Mouse (Mus musculus) embryo, embryonic 11 days (tissue): ENCODE results near the gene Col11a2.

Experiments
- DNase-seq: peaks from one replicate; pipeline ENCODE4 v3.0.0-alpha.2; 2015

The Col11a2 gene

DNA sequence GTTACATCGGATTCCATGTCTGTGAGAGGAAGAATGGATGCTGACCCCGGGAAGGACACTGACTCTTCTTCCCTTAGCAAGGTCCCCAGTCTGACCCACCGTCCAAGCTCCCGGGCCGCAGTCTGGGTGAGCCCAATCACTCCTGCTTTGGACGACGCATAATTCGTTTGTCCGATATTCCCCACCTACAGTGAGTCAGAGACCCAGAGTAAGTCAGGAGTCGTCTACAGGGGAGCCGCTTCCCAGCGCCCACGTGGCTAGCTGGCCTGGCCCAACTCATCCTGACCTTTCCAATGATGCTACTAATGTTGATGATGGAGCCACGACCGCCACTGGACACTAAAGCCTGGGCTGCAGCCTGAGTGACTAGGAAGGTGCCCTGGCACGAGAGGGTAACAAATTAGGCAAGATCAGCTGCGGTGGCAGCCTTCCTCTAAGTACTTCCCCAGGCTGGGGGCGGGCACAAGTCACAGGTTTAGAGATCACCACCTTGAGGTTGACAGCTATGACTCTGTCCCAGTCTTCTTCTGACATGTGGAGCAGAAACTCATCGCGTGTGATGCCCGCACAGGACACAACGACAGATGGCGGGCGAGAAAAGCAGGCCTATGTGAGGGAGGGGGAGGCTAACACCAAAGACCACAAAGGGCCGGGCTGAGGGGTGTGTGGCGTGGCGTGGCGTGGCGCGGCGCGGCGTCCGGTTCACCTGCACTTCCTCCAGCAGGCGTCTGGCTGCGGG is 12.2 kb upstream of the Col11a2 start:
- DNase-seq: no peak

DNA sequence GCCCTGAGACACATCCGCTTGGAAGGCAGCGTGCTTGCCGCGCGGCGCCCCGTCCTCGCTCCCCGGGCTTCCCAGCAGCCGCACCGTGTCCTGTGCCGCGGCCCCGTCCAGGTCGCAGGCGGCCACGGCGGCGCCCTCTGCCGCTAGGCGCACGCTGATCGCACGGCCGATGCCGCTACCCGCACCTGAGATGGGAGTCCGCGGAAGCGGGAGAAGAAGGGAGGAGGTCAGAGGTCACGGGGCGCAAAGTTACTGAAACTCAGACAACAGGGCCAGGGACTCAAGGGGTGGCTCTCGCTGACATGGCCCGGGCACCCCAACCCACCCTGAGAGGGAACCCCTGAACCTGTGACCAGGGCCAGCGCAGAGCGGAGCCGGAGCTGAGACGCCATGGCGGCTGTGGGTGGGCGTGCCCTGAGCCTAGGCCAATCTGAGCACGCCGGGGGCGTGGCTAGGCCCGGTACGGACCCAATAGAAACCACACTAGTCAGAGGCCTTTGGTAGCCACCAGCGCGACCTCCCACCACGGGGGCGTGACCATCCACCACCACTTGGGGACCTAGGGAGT is 11.5 kb upstream of the Col11a2 start, which contains the start of gene H2-Ke6:
Gene H2-Ke6 (minus strand): TSS at position 405 of the 568 bp plus-strand sequence.
- peak; percentile 97 for DNase-seq

DNA sequence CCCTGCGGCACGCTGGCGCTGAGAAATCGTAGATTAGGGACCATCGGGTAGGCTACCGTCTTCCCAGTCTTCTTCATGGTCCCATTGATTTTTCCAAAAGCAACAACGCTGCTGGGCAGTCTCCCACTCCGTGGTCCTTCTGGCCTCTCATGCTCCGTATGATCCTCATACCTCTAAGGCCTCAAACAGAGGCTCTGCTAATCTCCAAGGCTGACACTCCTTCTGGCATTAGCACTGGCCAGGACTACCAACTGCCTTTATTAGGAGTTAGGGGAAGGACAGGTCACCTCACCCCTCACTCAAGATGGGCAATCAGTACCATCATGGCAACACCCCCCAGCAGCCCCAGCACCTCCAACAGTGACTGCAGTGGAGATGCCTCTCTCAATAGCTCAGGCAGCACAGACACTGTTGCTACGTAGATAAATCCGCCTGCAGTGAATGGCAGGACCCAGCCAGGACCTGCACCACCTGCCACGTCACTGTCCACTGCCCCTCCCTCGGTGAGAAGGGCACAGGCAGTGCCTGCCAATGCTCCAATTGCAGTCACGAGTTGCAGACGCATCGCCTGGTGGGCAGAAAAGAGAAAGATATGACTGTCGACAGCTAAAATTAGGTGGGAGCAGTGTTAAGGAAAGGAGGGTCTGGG is 10.6 kb upstream of the Col11a2 start:
- DNase-seq: no peak

DNA sequence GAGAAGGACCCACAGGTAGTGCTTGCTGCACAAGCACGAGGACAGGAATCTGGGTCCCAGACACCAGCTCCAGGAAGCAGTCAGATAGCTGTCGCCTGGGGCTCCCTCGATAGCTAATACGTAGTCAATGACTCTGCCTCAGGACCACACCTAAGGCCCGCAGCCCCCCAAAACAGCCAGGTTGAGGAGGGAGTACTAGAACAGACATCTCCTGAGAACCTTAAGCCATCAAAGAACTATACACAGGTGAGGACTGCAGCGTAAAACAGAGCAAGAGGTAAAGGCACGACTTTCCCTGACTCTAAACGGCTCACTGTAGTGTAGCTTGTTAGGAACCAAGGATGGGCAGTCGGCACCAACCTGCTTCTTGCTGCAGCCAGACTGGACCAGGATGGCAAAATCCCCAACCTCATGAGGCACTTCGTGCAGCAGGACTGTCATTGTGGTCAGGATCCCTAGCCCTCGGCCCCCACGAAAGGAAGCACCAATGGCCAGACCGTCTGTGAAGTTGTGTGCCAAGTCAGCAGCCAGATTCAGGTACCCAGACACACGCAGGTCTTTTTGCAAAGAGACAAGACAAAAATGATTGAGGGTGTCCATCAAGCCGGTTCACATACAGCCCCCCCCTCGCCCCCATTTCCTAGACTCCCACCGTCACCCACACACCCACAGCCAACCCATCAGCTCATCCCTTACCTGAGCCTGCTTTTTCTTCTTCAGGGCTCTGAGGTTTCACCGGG is 9.9 kb upstream of the Col11a2 start:
- no peak for DNase-seq

DNA sequence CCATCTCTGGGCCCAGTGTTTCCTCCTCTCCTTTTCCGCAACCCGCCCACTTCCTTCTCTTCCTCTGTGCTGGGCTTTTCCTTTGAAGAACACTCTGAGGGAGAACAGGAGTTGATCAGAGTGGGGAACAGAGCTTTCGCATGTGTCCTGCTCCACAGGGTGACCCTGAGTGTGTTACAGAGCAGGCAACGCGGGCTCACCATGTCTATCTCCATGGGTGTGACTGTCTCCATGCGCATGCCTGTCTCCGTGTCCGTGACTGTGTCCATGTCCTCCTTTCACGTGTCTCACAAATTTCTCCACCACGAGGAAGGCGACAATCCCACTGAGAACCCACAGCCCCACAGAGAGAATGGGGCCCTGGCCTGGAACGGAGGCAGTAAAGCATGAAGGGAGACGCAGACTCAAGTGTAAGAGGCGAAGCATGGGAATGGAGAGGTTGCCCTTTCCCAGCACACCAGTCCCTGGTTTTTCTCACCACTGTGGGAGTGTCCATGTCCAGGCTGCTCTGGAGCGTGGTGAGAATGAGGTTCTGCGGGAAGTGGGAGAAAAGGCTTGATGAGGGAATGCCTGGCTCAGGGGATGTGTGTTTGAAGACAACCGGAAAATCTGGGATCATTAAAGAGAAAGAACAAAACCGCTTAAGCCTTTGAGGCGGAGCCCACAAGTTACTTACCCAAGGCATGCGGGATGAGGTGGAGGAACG is 9.2 kb upstream of the Col11a2 start:
- DNase-seq: no peak

DNA sequence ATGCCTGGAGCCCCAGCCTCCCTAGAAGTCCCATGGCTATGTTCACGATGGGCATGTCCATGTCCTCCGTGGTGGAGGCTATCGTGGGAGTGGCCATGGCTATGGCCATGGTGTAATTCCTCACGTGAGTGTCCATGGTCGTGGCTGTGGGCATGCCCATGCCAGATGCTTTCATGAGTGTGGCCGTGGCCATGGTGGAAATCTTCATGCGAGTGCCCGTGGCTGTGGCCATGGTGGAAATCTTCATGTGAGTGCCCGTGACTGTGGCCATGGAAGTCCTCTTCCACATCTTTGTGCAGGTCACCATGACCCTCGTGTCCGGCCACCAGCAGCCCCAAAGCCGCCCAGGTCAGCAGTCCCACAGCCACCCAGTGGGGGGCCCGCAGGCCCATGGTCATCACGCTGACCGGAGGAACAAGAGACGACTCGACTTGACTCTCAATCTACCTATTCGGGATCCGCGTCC is 8.3 kb upstream of the Col11a2 start:
- no peak for DNase-seq

DNA sequence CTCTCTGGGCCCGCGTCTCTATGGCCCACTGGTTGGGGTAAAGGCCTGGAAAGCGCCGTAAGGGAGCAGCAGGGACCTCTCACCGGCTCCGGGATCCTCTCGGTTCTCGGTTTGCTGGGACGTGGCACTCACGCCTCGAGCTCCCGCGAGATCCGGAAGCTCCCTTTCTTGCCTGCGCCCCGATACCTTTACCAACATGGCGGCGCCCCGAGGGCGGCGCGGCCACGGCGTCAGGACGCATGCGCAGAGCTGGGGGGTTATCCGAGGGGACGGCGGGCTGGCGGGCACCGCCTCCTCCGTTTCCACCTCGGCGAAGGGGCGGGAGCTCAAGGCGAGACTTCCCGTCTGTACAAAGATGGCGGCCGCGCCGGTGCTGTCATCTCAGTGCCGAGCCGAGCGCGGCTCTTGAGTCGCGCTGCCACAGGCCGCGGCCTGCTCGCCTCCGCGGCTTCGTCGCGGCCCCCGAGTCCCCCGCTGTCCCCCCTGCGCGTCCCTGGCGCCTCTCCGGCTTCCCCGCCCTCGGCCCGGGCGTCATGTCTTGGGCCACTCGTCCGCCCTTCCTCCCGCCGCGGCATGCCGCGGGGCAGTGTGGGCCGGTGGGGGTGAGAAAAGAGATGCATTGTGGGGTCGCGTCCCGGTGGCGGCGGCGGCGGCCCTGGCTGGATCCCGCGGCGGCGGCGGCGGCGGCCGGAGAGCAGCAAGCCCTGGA is 7.6 kb upstream of the Col11a2 start, which contains the start of the genes Slc39a7 and Rxrb:
Gene Slc39a7 (minus strand): TSS at position 218 of the 709 bp plus-strand sequence.
Gene Rxrb (plus strand): TSS at position 348 of the 709 bp plus-strand sequence.
- DNase-seq: peak; percentile 99

DNA sequence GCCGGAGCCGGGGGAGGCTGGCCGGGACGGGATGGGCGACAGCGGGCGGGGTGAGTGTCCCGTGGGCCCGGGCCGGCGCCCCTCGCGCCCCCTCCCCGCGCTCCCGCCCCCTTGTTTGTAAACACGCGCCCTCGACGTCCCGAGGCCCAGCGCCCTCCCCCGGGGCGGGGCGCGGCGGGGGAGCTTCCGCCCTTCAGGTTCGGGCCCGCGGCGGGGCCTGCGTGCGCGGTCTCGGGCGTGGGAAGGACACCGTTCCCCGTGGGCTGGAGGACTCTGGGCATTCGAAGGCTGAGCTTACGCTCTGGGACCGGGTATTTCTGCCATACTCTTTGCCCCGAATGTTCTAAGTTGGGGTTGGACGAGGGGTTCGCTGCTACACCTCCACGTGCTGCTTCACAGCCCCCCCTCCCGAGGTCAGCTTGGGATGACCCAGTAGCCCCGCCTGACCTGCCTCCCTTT is 7.0 kb upstream of the Col11a2 start:
- DNase-seq: peak; percentile 72

DNA sequence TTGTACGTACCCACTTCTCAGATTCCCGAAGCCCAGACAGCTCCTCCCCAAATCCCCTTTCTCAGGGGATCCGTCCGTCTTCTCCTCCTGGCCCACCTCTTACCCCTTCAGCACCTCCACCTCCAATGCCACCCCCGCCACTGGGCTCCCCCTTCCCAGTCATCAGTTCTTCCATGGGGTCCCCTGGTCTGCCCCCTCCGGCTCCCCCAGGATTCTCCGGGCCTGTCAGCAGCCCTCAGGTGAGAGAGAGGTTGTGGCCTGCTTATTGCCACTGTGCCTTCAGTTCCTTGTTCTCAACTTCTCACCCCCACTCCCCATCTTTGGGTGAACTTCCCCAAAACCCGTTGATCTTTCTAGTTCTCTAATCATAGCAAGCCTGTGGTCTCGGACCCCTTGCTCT is 6.4 kb upstream of the Col11a2 start:
- DNase-seq: no peak

DNA sequence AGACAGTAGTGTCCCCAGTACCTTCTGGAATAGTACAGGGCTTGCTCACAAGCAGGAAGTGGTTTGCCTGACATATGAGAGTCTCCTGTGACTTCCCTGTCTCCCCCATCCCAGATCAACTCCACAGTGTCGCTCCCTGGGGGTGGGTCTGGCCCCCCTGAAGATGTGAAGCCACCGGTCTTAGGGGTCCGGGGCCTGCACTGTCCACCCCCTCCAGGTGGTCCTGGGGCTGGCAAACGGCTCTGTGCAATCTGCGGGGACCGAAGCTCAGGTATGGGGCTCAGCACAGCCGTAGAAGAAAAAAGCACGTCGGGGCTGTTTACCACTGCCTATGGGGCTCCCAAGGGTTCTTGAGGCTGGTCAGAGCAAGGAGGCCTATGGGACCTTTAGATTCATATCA is 5.8 kb upstream of the Col11a2 start:
- DNase-seq: no peak

DNA sequence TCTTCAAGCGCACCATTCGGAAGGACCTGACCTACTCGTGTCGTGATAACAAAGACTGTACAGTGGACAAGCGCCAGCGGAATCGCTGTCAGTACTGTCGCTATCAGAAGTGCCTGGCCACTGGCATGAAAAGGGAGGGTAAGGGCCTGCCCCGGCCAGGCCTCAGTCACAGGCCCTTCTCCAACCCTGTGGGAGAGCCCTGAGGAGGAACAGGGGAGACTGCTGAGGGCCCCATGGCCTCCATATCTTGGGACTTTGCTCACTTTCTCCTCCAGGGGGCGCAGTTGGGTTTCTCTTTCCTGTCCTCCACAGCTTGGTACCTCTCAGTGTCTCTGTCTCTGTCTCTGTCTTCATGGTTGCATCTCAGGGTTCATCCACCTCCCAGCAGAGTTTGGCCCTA is 5.2 kb upstream of the Col11a2 start:
- peak; percentile 63 for DNase-seq

DNA sequence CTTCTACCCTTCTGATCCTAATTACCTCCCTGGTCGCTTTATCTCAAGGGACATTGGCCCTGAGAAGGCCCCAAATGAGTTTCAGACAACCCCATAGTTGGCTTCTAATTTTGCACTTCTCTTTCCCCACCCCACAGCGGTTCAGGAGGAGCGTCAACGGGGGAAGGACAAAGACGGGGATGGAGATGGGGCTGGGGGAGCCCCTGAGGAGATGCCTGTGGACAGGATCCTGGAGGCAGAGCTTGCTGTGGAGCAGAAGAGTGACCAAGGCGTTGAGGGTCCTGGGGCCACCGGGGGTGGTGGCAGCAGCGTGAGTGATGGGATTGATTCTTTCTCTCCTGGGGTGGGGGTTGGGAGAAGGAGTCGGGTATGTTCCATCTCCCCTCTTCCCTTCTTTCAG is 3.7 kb upstream of the Col11a2 start:
- DNase-seq: no peak

DNA sequence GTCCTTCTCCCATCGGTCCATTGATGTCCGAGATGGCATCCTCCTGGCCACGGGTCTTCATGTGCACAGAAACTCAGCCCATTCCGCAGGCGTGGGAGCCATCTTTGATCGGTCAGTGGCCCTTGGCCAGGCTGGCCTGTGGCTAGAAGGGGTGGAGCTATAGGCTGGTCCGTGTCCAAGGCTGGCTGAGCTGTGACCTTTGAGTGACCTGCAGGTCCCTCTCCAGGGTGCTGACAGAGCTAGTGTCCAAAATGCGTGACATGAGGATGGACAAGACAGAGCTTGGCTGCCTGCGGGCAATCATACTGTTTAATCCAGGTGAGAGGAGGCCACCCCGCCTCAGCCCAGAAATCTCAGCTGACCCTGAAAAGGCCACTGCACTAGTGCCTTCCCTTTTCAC is 2.6 kb upstream of the Col11a2 start:
- DNase-seq: no peak

DNA sequence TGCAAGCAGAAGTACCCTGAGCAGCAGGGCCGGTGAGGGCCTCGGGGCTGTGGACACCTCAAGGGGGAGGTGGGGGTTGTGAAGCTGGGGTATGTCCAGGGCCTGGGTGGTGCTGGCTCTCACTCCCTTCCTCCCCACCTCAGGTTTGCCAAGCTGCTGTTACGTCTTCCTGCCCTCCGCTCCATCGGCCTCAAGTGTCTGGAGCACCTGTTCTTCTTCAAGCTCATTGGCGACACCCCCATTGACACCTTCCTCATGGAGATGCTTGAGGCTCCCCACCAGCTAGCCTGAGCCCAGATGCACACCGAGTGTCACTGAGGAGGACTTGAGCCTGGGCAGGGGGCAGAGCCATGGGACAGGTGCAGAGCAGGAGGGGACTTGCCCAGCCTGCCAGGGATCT is 2.0 kb upstream of the Col11a2 start:
- DNase-seq: no peak

DNA sequence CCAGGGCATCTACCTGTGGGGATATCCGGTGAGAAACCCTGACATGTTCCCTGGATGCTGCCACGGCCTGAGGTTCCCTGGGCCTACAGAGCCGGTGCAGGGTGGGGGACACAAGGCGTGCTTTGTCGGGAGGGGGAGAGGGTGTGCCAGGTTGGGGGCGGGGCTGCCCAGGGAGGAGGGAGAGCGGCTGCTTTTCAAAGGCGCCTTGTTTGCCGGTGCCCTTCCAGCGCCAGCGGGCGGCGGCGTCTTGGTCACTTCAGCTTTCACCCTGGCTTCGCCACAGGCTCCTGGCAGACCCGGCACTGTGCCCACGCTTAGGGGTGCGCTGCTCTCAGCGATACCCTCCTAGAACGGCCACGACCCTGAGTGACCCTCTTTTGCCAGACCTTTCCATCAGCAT is 797 bp upstream of the Col11a2 start:
- DNase-seq: peak; percentile 36

DNA sequence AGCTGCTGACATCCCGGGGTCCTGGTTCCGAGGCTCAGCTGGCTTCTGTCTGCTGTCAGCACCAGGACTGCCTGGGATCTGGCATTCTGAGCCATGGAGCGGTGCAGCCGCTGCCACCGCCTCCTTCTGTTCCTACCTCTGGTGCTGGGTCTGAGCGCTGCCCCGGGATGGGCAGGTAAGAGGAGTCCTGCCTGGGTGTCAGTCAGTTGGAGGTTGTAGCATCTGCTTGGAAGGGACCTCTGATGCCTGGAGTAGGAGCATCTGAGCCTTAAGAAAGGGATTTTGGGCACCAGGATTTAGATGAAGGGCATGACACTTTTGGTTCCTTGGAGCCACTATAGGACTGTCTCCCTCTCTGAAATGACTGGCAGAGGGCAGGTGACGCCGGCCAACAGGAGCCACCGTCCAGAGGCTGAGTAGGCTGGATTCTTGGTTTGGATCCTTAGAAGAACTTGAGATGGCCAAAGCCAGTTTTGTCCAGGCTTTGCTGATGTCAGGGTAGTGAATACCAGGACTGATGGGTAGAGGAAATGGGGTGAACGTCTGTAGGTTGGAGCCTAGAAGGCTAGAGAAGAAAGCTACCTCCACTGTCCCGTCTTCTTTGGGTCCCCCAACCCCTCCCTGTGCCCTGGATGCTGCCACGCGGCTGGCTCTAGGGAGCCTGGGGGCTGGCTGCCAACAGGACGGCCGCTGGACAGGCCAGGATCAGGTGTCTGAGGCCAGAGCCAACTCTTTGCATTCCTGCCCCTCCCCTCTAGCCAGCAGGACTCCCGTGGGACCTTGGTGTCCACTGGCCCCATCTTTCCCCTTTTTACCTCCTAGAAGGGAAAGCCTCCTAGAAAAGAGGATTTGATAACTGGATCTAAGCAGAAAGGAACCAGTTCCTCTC is 569 bp downstream of the Col11a2 start:
- DNase-seq: peak; percentile 46

DNA sequence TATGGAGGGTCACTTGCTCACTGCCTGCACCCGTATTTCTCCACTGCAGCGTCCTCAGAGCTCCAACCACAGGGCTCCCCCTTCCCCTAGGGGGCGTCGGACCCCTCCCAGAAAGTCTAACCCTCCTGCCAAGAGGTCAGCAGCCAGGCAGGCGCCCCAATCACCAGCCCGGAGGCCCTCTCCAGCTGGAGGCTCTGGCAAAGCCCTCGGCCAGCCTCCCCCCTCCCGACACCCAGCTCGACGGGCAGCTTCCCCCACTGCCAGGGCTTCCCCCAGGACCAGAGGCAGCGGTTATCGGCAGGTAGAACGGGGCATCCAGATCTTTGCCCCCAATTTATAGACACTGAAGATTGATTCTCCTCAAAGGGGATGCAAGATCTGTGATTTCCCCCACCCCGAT is 6.7 kb downstream of the Col11a2 start:
- no peak for DNase-seq

DNA sequence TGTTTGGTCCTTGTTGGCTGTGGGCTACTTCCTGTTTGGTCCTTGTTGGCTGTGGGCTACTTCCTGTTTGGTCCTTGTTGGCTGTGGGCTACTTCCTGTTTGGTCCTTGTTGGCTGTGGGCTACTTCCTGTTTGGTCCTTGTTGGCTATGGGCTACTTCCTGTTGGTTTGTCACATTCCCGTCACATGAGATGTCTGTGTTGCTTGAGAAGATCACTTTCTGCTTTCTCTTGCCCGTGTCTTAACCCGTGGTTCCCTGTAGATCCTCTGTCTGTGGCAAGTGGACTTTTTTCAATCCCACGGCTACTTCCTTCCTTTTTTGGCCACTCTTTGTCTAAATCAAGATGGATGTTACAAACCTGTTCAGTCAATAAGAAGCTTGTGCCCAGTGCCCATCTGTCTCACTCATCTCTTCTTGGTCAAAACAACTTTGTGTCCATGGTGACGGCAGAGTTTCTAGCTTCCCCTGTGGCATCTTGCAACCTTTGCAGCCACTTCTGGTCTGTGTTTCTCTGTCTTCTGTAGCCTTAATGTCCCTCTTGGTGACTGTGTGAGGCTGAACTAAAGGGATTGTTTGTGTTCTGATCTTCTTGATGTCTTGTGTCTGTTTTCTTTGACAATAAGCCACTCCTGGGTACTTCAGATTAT is 8.3 kb downstream of the Col11a2 start:
- no peak for DNase-seq

DNA sequence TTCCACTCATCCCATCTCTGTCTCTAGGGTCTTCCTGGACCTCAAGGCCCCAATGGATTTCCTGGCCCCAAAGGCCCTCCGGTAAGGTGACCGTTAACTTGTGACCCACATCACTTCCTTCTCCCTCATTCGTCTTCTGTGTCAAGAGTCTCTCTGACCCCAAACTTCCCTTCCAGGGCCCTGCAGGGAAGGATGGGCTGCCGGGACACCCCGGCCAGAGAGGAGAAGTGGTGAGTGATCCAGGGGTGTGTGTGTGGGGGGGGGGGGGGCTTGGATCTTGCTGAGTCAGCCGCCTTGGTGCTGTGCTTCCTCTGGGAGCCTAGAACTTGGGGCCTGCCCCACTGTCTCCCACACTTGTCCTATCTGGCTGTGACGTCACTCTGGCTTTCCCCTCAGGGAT is 18.0 kb downstream of the Col11a2 start:
- DNase-seq: no peak

DNA sequence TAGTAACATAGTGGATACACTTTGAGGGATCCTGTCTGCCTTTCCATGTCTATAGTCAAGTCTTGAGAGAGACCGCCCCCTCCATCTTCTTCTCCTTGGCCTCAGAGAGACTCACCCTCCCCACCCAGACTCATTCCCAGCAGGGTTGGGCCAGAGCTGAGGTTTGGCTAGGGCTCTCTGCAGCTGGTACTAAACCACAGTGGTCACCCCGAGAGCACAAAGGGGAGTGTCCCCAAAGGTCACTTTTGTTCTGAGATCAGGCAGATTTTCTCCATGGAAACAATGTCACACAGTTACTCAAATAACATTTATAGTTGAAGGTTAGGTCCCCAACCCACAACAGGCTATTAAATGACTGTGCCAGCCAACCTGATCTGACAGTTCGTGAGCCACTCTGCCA is 29.6 kb downstream of the Col11a2 start:
- no peak for DNase-seq
